Mouse (Mus musculus) brown adipose tissue, adult 24 weeks (tissue): ENCODE measurements around the gene Colq. TPM values are rescaled to one million over a fixed set of nuclear protein-coding genes. Genes with fewer than 3 reads are reported as not detected.
A peak's percentile ranks its signal among the peaks of the same experiment; 100 is the strongest.

Experiments
- H3K27ac ChIP-seq: fragments of 200-500 bp; replicated peaks from 2 replicates; pipeline ENCODE4 v1.5.1; 2012; ENCODE audit warnings: low read depth, mild to moderate bottlenecking, low read length
- H3K4me1 ChIP-seq: fragments of 200-500 bp; 2 replicates; pipeline ENCODE4 v1.6.1; 2012; ENCODE audit warnings: low read length, mixed read lengths; ENCODE audit not compliant: control insufficient read depth, insufficient read depth, insufficient read length
- H3K4me3 ChIP-seq: fragments of 200-500 bp; 2 replicates; pipeline ENCODE4 v1.5.1; 2012; ENCODE audit warnings: low read depth, mild to moderate bottlenecking, low read length, moderate library complexity; ENCODE audit not compliant: insufficient read depth
- polyA plus RNA-seq: library from polyadenylated mRNA; stranded (reverse); fragments of >200 nt; gene quantifications from 2 replicates; pipeline ENCODE4 v1.2.4, GENCODE M21; 2012; ENCODE audit not compliant: missing spikeins, insufficient read depth, insufficient read length

The Colq gene
- polyA plus RNA-seq, 1 experiment, result not detected

DNA sequence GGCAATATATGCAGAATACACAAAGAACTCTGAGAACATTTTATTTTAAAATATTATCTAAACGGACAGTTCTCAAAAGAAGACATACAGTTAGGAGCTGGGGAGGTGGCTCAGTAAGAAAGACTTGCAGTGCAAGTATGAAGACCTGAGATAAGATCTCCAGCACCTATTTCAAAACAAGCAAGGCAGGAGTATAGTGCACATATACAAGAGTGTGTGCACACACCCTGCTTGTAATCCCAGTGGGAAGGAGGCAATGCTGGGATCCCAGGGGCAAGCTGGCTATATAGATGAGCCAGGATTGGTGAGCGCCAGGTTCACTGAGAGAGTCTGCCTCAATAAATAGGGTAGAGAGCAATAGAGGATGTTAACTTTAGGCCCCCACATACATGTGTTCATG lies 75.2 kb downstream of the Colq start:
- Histone ChIP-seq H3K4me1 (peaks cover 2% of the 10 kb centered on the region; the same call in 1 of the 2 replicates), H3K27ac (no peak overlapping the region), H3K4me3 (no peak overlapping the region)

DNA sequence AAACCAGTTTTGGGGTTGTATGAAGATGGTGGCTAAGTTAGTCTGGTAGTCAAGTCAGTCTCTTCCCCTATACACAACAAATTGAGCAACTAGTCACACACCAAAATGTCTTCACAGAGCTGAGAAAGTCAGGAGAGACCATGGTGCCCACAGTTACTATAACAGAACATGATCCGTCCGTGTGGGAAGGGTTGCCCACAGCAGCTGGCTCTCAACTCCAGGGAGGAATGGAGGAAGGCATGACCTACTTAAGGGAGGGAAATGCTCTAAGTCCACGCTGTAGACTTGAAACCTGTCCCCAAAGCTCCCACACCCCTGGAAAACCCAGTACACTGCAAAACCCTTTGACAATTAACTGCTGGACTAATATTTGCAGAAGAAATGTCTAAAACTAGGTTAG lies 80.8 kb downstream of the Colq start:
- Histone ChIP-seq H3K4me1 (peaks cover 9% of the 10 kb centered on the region), H3K4me3 (no peak overlapping the region), H3K27ac (0 out of 2 replicates have a peak overlapping the region, but pooled peaks have one; percentile 3)

DNA sequence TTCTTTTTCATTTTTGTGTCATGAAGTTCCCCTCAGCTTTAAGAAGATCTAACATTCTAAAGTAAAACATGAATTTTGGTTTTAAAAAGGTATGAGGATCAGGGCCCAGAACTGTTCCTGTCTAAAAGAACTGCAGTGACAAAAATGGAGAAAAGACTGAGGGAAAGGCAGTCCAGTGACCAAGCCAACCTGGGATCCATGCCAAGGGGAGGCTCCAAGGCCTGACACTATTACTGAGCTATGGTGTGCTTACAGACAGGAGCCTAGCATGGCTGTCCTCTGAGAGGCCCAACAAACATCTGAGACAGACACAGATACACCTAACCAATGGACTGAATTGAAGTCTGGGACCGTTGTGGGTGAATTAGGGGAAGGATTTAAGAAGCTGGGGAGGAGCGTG lies 81.2 kb downstream of the Colq start:
- H3K4me1 ChIP-seq, result peaks cover 9% of the 10 kb centered on the region
- H3K4me3 ChIP-seq, result no peak overlapping the region
- 0 out of 2 replicates have a peak overlapping the region, but pooled peaks have one; percentile 3 for H3K27ac ChIP-seq

DNA sequence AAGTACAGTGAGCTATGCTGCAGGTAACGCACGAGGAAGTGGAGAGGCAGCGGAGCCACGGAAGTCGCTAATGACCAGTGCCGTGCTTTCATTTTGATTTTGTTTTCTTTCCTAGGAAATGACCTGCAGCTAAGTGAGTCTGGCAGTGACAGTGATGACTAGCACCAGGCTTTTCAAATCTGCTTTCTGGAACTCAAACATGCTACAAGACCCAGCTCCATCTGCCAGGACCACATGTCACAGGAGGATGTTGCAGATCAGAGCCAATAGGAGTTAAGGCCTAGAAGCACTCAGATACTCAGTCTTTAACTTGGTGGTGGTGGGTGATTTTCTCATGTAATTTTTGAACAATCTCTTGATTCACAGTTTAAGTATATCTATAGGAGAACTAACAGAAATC lies 84.7 kb downstream of the Colq start:
- Histone ChIP-seq H3K4me1 (peaks cover 9% of the 10 kb centered on the region), H3K27ac (no peak overlapping the region), H3K4me3 (no peak overlapping the region)

DNA sequence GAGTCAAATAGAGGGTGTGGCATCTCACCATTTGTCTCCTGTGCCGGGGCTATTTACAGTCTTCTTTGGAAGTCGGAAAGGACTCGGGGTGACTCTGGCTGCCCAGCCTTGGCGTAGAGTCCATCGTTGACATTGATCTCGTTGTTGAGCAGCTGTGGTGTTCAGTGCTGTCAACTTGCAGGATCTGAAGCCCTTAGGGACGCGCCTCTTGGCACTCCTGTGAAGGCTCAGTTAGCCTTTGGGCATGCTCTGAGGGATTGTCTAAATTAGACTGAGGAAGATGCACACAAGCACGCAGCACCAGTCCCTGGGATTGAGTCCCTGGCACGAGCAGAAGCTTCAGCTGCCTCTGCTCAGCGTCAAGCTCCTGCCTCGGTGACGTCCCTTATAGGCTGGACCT lies 87.7 kb downstream of the Colq start:
- H3K27ac ChIP-seq, result no peak overlapping the region

DNA sequence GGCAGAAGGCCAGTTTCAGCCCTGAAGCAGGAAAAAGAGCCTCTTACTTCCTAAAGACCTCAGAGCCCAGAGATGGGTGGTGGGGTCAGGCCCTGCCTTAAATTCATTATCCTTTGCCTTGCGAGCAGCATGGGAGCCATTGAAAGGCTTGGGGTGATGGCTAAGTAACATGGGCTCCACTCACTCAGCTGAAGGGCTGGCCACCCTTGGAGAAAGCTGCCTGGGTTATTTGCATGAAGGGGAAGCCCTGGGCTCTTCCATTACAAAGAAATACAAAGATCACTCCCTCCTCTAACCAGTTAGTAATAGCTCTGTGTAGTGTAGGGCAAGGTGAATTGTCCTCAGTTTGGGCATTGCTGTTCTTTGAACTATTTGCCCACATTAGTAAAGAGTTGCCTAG lies 91.6 kb downstream of the Colq start:
- H3K4me3 ChIP-seq, result no peak overlapping the region
- H3K4me1 ChIP-seq, result peaks cover 9% of the 10 kb centered on the region
- H3K27ac ChIP-seq, result no peak overlapping the region

More for the DNA sequence above, 87.7 kb downstream of the Colq start:
- H3K4me1 ChIP-seq, result no peaks in the 10 kb centered on the region; the same call in 1 of the 2 replicates
- no peak overlapping the region for H3K4me3 ChIP-seq

DNA sequence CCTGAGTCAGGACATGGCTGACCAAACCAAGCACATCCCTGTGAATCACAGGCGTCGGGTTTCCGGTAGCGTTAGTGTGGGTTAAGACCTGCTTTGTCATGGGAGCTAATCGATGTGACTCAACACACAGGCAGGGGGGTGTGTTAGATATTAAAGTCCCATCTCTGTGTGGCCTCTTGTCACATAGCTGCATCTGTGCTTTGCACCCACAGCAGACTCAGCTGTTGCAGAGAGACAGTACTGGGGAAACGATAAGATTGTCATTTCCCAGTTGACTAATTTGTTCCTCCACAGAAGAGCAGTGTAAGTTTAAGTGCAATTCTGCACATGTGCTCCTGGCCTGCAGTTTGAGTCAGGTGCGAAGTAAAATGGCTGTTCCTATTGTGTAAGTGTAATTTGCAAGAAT lies 94.9 kb downstream of the Colq start:
- Histone ChIP-seq H3K27ac (no peak overlapping the region), H3K4me1 (peaks cover 9% of the 10 kb centered on the region), H3K4me3 (peak overlapping the region; percentile 94)

DNA sequence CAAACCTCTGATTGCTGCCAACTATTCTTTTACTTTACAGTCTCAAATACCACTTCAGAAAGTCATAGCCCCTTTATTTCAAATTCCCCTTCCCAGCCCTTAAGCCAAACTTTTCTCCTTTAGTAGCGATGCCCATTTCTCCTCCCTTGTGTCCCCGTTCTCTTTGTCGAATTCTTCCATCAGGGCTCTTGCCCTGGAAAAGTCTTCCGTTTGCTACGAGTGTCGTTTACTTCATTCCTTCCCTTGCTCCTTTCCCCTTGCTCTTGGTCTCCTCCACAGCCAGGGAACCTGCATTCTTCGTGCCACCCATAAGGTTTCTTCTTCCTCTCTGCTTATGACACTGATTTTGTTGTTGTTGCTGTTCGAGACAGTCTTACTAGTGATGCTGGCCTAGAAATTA lies 95.6 kb downstream of the Colq start:
- H3K4me1 ChIP-seq, result peaks cover 9% of the 10 kb centered on the region
- peak overlapping the region; percentile 56; the same call in 1 of the 2 replicates for H3K27ac ChIP-seq
- H3K4me3 ChIP-seq, result peak overlapping the region; percentile 94

DNA sequence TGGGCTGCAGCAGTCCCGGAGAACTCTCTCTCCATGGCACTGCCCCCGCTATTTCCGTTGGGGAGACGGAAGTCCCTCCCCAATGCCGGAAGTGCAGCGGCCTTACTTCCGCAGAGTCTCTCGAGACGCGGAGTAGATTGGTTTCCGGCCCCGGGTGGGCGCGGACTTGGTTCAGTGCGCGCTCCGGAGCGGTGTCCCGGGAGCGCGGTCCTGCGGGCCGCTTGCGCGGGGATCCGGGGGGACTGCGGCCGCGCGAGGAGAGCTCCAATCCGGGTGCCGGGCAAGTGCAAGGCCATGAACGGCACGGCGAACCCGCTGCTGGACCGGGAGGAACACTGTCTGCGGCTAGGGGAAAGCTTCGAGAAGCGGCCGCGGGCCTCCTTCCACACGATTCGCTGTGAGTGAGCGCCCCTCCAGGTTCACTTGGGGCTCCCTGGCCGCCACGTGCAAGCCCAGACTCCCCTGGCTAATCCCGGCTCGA lies 96.1 kb downstream of the Colq start, which contains the start of gene Mettl6:
Mettl6 (minus strand) TSS at position 66 of the 481 bp plus-strand sequence.
- Histone ChIP-seq H3K27ac (peak within 1 kb of the TSS; percentile 73), H3K4me1 (peaks cover 9% of the 10 kb centered on the region), H3K4me3 (peak within 1 kb of the TSS; percentile 94)

DNA sequence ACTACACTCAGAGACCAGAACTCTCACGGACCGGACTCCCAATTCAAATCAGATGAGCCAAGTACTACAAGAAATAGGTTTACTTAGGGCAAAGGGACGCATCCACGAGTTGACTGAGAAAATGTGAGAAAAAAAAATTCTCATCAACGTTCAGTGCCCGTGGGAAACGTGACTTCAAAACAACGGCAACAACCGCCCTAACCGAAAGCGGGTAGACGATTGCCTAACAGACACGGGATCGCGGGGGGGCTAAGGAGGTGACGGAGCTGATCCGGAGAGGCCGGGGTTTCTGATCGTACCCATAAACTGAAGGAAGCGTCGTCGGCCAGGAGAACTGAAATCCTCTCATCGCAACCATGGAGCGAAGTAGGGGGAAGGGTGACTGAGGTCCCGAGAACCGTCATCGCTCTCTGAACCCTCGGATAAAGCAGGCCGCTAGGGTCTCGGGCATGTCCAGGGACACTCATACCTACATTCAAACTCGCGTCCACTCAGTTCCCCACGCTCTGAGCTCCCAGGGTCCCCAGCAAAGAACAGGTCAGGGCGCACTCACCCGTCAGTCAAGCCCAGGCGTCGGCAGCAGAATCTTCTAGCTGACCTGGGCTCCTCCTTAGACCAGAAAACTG lies 96.7 kb downstream of the Colq start, which contains the start of gene Eaf1:
Eaf1 (plus strand) TSS at position 51 of the 626 bp plus-strand sequence.
- Histone ChIP-seq H3K4me3 (peak within 1 kb of the TSS; percentile 94), H3K27ac (peak within 1 kb of the TSS; percentile 73), H3K4me1 (peaks cover 9% of the 10 kb centered on the region)

DNA sequence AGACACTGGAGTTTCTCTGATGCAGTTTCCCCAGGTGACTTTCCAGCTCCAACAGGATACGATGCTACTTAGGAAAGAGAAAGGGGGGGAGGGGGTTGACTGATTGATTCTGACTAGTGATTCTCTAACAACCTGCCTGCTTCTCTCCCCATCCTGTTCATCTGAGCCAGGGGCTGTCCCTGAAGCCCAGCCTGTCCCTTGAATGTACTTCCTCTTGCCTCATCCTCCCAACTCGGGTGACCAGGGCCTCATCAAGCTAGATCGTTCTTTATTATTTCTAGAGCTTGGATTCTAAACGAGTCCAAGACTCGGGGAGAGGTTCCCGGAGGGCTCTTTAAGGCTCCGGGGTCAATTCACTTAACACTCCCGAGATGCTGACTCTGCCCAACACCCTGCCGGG lies 97.2 kb downstream of the Colq start:
- Histone ChIP-seq H3K4me3 (peak overlapping the region; percentile 94), H3K4me1 (peaks cover 9% of the 10 kb centered on the region), H3K27ac (no peak overlapping the region)

DNA sequence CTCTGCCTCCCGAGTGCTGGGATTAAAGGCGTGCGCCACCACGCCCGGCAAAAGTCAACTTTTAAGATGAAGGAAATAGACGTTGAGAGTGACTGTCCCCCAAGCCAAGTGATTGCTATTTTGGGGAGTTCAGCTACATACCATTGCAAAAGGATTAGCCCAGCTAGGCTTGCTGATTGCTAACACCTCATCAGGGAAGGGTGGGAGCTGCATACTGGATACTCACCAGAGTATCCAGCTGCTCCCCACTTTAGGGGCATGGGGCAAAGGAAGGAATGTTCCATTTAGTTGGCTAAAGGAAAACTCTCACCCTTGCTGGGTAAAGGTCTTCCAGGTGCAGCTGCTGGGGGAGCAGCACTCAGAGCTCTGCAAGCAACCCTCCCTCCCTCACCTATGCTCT lies 103.1 kb downstream of the Colq start:
- Histone ChIP-seq H3K4me1 (no peaks in the 10 kb centered on the region), H3K4me3 (no peak overlapping the region), H3K27ac (no peak overlapping the region)

DNA sequence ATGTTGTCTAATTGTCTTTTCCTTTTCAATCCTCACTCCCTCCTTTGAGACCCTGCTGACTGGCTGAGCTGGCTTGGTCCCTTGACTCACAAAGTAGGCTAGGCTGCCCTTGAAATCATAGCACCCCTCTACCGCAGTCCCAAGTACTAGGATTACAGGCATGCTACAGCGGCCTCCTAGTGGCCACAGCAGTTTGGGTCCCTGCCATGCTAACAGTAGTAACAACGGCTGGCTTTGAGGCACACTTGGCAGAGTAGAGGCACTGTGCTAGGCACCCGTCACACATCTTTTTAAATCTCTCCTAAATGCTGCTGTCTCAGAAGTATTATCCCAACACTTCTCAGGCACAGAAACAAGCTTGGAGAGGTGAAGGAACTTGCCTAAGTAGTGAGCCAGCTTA lies 104.7 kb downstream of the Colq start:
- Histone ChIP-seq H3K4me1 (no peaks in the 10 kb centered on the region), H3K27ac (no peak overlapping the region), H3K4me3 (no peak overlapping the region)

DNA sequence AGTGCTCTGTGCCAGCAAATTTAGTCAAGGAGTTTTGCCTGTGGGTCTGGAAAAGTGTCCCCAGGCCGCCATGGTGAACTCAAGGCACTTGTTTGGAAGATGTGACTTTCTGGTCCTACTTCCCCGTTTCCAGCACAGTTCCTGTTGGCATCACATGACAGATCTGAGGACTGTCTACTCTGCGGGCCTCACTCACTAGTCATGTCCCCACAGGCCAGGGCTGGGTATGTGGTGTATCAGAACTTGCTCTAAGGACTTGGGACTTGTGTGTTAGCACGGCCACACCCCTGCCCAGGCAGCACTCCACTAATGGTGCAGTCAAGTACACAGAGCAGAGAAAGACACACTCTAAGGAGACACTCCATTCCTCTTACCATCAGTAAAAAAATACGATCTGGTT lies 108.7 kb downstream of the Colq start:
- H3K27ac ChIP-seq, result no peak overlapping the region
- no peak overlapping the region for H3K4me3 ChIP-seq
- no peaks in the 10 kb centered on the region for H3K4me1 ChIP-seq

DNA sequence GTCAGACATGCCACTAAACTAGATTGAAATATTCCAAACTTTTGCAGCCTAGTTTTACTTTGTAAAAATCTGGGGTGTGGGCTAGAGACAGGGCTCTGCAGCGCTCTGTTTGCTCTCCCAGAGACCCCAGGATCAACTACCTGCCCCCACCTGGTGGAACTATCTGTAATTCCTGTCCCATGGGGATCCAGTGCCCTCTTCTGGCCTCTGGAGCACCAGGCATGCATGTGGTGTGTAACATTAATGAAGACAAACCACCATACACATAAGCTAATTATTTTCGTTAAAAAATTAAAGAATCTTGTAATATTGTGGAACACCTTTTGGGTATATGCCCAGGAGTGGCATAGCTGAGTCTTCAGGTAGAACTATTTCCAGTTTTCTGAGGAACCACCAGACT lies 117.8 kb downstream of the Colq start:
- Histone ChIP-seq H3K27ac (no peak overlapping the region), H3K4me3 (no peak overlapping the region), H3K4me1 (no peaks in the 10 kb centered on the region)
